Mouse (Mus musculus) G1E (cell line): ENCODE measurements at regions not wholly inside any gene's neighbourhood (a gene's known extent, or its start where the extent isn't known, plus 50 kb on each side); places are given as distances from the start of the nearest gene placed in this dataset.

Experiments
- CTCF ChIP-seq: IDR thresholded peaks from 2 replicates; pipeline ENCODE4 v1.5.1; 2012; ENCODE audit warnings: low read depth, low read length, inconsistent platforms, mixed read lengths
- GATA1 ChIP-seq: IDR thresholded peaks from 2 replicates; pipeline ENCODE4 v1.6.1; 2012; ENCODE audit warnings: borderline replicate concordance, low read length, inconsistent platforms, mixed read lengths
- POLR2AphosphoS5 ChIP-seq: IDR thresholded peaks from 2 replicates; pipeline ENCODE4 v1.6.1; 2012; ENCODE audit warnings: low read depth, low read length, inconsistent platforms; ENCODE audit not compliant: insufficient replicate concordance
- TAL1 ChIP-seq: conservative IDR thresholded peaks from 2 replicates; pipeline ENCODE4 v1.6.1; 2012; ENCODE audit warnings: low read depth, low read length, inconsistent platforms, mixed read lengths

DNA sequence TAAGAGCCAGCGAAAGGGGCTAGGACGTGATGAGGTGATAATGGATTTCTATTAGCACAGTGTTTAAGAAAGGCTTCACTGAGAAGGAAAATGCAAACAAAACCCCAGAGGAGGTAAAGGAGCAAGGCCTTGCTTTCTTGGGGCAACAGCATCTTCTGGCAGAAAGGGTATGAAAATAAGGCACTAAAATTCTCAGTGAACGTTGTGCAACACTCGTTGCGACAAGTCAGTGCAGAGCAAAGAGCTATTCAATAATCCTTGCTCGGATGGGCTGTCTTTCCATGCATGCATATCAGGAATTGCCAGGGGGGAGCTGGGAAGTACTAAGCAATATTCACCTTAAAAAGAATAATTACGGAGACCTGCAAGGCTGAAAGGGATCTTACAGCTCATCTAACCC, 479.6 kb upstream of the 4930412O13Rik start:
- TF ChIP-seq CTCF (no peak), GATA1 (no peak), TAL1 (no peak), POLR2AphosphoS5 (no peak)
